Mouse (Mus musculus): ENCODE measurements around the gene Slc1a4. TPM values are rescaled to one million over a fixed set of nuclear protein-coding genes. Genes with fewer than 3 reads are reported as not detected.

Slc1a4 gene
- 6.4 and 10.0 TPM in 2 replicates for total RNA-seq (2021)
- long read RNA-seq, partial matches to known transcripts = 2 of 9 reads
- long read RNA-seq, other reads (novel, unspliced or antisense) = 5 of 9 reads

DNA sequence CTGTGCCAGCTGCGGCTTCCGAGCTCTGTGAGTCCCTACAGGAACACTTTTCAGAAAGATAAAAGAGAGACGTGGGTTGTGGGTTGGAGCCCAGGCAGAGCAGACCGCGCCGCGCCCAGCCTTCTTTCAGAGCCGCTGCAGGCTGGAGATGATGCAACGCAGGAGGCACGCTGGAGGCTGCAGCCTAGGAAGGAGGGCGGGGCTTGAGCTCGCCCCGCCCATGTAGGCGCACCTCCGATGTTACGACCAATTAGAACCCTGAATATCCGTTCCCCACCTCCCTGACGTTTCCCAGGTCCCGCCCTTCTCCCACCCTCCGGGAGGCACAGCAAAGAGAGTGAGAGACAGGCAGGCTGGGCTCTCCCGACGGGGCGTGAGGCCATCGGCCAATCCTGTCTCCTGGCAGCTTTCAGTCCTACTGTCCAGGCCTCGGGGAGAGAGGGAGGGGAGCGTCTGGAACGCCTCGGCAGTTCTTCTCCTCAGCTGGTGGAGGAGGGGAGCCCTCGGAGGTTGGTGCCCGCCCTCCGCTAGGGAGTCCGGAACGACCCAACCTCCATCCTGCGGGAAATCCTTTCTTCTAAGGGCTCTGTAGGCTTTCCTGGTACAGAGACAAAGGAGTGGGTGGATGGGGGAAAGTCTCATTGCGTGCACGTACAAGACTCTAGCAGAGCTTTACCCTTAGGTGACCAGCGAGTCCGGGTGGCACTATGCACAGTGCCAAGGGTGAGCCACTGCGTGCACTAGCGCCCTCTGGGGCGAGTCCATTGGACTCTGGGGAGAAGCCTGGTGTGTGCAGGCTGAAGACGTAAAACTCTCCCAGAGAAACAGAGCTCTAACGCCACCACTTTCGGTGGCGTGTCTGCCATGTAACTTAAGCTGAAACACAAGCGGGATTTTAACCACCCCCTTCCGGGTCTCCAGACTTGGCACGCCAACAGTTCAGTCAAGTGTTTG lies at the start of gene Slc1a4:
Slc1a4 (minus strand) TSS at position 153 of the 954 bp plus-strand sequence.
- DNase-seq = peak; percentile 89

DNA sequence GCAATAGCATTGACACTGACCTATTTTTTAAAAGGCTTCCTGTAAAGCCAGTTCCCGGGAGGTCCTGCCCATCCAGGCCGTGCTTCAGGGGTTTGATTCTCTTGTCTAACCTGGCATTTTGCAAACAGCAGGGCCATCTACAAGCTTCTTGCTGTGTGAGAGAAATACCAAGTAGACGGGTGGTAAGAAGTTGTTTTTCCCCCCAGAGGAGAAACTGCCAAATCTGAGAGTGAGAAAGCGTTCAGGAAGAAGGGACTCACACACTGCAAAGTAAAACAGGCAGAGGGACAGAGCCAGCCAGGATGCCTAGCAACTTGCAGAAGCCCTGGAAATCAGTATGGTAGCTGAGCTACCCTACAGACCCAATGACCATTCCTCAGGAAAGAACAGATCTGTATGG lies 47.6 kb upstream of the Slc1a4 start:
- DNase-seq = no peak

DNA sequence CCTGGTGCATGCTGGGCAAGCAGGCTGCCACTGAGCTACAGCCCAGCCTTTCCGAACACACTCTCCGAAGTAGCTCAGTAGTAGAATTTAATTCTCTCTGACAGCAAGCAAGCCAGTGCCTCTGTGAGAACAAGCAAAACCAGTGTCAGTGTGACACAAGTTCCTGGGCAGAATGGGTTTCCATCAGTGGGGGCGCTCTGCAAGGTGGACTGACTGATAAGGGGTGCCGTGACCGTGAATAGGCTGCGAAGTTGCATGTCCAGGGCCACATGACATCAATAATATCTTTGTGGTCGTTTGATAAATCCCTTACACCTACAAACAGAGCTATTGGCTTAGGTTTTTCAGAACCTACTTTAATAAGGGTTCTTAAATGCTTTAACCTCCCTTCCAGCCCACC lies 44.1 kb upstream of the Slc1a4 start:
- no peak for DNase-seq

GRCm38 (mm10) chr11:20372616-20373211 lies 40.2 kb upstream of the Slc1a4 start:
- no peak for DNase-seq

DNA sequence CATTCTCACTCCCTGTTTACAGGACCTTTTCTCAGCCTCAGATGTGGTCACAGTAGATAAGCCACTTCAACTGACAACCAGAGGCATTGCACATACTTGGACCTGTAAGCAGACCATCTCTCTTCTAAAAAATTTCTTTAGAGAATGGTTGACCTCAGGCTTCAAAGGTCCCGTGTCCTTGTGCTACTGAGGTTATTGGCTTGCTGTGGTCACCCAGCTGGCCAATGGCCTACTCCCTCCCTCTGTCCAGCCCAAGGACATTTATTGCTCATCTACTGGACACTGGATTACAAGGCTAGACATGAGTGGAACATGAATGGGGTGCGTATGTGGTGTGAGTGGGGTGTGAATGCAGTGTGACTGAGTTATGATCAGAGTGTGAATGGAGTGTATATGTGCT lies 38.0 kb upstream of the Slc1a4 start:
- peak; percentile 21 for DNase-seq

- DNase-seq = no peak
Measured at GRCm38 (mm10) chr11:20366456-20366855, 33.9 kb upstream of the Slc1a4 start.

DNA sequence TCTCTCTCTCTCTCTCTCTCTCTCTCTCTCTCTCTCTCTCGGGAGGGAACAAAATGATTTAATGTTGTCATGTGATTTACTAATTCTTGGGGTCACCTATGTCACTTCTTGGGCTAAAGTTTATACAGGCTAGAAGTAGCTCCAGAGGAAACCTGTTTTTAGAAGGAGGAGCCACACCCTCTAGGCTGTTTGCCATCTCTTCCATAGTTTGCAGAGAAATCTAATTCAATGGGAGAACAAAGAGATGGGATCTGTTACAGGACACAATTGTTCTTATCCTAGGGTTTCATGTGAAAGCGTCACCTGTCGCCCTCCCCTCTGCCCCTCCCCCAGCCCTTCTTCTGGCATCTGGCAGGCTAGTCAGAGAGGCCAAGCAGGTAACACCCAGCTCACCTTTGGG lies 28.8 kb upstream of the Slc1a4 start:
- no peak for DNase-seq

DNA sequence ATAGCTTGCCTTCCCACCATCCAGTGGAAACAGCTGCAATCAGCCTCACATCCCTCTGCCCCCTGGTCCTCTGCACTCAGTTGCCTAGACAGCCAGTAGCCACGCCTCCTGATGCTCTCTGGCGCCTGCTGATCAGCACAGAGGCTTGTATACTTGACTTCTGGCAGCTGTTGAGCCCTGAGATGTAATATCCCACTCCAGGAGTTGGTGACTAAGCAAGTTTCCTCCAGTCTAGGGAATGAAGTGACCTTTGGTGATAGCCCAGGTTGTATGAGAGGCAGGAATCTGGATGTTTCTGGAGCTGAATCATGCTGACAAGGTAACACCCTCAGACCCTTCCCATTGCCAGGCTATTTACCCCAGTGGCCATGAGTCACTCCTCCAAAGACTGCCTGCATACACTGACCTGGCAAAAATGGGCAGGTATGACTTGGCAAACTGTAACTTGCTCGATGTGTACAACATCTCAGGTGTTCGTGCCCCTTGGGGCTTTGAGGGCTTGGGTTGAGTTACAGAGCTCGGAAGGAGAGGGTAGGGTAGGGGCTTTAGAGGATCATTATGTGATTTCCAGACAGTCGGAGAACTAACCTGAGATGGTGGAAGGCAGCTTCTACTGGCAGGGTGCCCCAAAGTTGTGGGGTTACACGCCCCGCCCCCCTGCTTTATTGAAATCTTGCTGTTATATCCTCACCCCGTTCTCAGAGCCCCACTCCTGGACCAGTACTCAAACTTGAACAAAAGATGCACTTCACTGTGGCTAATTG lies 25.4 kb upstream of the Slc1a4 start:
- no peak for DNase-seq

GRCm38 (mm10) chr11:20348466-20348865 lies 16.0 kb upstream of the Slc1a4 start:
- no peak for DNase-seq

DNA sequence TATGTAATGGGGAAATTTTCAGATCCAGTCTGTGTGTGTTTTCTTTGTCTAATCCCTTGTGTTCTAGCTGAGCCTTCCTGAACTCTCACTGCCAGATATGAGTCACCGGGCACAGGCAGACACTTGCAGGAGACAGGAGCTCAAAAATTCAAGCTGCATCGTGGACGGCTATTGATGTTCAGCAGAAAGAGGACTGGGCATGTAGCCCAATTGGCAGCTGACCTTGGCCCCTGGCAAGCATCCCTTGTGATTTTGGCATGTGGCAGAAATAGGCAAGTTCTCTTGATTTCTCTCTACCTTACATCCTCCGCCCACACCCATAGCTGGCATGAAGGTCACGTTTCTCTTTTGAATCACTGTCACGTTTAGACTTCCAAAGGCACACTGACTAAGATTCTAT lies 15.0 kb upstream of the Slc1a4 start:
- peak; percentile 89 for DNase-seq

DNA sequence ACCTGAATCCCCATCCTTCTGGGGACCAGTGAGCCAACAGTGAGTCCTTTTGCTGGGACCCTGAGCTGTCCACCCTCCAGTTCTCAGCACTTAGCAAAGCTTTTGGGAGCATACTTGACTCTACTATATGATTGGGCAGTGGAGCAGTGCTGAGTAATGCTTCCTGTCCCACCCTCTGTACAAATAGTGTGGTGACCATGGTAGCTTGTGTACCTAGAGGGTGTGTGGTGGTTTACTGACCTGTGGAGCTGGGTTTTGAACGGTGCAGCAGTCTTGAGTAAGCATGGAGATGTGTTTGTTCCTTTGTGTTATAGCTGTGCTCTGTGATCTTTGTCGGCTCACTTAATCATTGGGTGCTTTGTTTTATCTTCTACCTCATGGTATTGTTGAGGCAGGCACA lies 13.9 kb upstream of the Slc1a4 start:
- no peak for DNase-seq

DNA sequence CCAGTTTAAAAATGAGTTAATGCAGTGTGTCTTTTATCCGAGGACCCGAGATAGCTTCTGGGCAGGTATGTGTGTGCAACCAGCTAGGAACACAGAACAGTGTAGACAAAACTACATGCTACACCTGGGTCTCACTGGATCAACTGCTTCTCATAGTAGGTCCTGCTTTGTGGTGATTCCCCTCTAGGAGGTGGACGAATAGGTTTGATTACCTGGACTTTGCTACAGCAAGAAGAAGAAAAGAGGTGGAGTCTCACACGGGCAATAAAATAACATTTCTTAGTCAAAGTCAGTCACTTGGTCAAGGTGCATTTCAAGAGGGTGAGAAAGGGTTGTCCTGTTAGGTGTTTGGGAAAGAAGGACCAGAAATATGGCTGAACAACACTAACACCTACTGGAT lies 11.4 kb upstream of the Slc1a4 start:
- no peak for DNase-seq

- no peak for DNase-seq
Measured at GRCm38 (mm10) chr11:20341598-20341997, 9.1 kb upstream of the Slc1a4 start.

- DNase-seq = no peak
Measured at GRCm38 (mm10) chr11:20338703-20339102, 6.2 kb upstream of the Slc1a4 start.

- DNase-seq = no peak
Measured at GRCm38 (mm10) chr11:20334301-20334700, 1.8 kb upstream of the Slc1a4 start.

GRCm38 (mm10) chr11:20331690-20332537 lies 599 bp downstream of the Slc1a4 start:
- DNase-seq = peak; percentile 55

DNA sequence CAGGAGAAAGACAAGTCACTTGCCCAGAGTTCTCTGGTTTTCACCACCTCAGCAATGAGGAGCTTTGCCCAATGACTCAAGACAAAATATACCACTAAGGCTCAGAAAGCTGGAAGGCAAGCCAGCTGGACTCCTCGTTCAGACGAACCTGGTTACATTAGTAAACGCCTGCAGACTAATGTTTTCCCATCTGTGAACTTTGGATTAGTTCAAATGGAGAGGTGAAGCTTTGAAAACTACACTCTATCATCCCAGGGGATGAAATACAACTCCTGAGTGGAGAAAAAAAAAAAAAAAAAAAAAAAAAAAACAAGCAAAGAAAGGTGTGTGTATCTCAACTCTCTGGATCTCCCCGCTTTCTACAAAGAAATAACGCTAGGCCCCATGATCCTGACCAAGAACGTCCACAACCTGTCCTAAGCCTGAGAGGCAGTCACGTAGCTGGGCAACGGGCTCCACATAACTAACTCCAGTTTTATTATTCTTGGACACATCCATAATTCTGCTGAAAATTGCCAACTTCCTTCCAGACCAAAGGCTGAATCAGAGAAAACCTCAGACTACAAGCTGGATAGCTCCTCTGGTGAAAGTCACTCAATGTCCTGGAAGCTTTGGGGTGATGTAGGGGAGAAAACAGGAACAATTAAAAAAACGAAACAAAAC lies 1.4 kb downstream of the Slc1a4 start:
- DNase-seq = no peak

GRCm38 (mm10) chr11:20329711-20330110 lies 2.8 kb downstream of the Slc1a4 start:
- DNase-seq = no peak

GRCm38 (mm10) chr11:20328771-20329170 lies 3.7 kb downstream of the Slc1a4 start:
- no peak for DNase-seq

- no peak for DNase-seq
Measured at GRCm38 (mm10) chr11:20326328-20326995, 6.1 kb downstream of the Slc1a4 start.

Measured in adrenal gland, postnatal 25 days (tissue).